Mouse (Mus musculus) E14TG2a.4 (cell line): ENCODE measurements at regions not wholly inside any gene's neighbourhood (a gene's known extent, or its start where the extent isn't known, plus 50 kb on each side); places are given as distances from the start of the nearest gene placed in this dataset.

Experiments
- H3K27me3 ChIP-seq: 2 replicates; pipeline ENCODE4 v1.6.1; 2014; ENCODE audit warnings: low read length, control low read depth; ENCODE audit not compliant: insufficient read depth
- H3K36me3 ChIP-seq: 2 replicates; pipeline ENCODE4 v1.6.1; 2014; ENCODE audit warnings: low read length, control low read depth; ENCODE audit not compliant: insufficient read depth
- H3K4me1 ChIP-seq: replicated peaks from 2 replicates; pipeline ENCODE4 v1.6.1; 2014; ENCODE audit warnings: low read depth, low read length, control low read depth
- H3K4me3 ChIP-seq: replicated peaks from 2 replicates; pipeline ENCODE4 v1.5.1; 2014; ENCODE audit warnings: mild to moderate bottlenecking, low read length
- H3K9me3 ChIP-seq: 2 replicates; pipeline ENCODE4 v1.6.1; 2014; ENCODE audit warnings: low read length, control low read depth
- CTCF ChIP-seq: conservative IDR thresholded peaks from 2 replicates; pipeline ENCODE4 v1.5.1; 2014; ENCODE audit warnings: low read length
- NANOG ChIP-seq: IDR thresholded peaks from 2 replicates; pipeline ENCODE4 v1.6.1; 2014; ENCODE audit warnings: borderline replicate concordance, low read length, mixed read lengths
- POU5F1 ChIP-seq: IDR thresholded peaks from 2 replicates; pipeline ENCODE4 v1.6.1; 2014; ENCODE audit warnings: low read length, borderline replicate concordance

DNA sequence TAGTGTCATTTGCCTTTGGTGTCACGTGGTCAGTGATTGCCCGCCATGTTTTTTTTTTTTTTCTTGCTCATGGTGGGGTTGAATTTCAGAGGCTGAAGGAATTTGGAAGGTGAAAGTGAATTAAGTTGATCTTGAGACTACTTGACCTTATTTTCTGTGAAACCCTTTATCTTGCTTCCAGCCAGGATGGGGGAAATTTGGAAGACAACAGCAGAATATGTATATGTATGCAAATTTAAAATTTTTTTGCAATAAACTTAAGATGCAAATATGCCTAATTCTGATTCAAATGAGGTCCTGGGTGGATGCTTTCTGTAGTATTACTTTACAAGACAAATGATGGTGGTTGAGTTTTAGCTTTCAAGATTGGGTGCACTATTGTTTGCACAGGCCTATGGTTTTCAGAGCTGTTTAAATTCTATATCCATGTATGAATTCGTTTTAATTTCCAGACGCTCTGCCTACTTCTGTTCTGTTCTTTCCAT, 315.6 kb downstream of the Bckdhb start:
- H3K27me3 ChIP-seq: no peaks in the 10 kb centered on the region
- TF ChIP-seq NANOG (peak; percentile 37; the same call in 1 of the 2 replicates), CTCF (no peak)
- no peak overlapping the region for H3K4me3 ChIP-seq
- H3K36me3 ChIP-seq: no peaks in the 10 kb centered on the region
- H3K9me3 ChIP-seq: peaks cover 5% of the 10 kb centered on the region
- peaks cover 24% of the 10 kb centered on the region for H3K4me1 ChIP-seq

GRCm38 (mm10) chr9:84249765-84250164, 324.8 kb downstream of the Bckdhb start:
- TF ChIP-seq CTCF (no peak), POU5F1 (no peak), NANOG (no peak)
- Histone ChIP-seq H3K4me3 (no peak overlapping the region), H3K27me3 (no peaks in the 10 kb centered on the region), H3K4me1 (peaks cover 19% of the 10 kb centered on the region), H3K9me3 (no peaks in the 10 kb centered on the region), H3K36me3 (no peaks in the 10 kb centered on the region)

GRCm38 (mm10) chr9:84253022-84253991, 328.4 kb downstream of the Bckdhb start:
- Histone ChIP-seq H3K27me3 (no peaks in the 10 kb centered on the region), H3K36me3 (no peaks in the 10 kb centered on the region), H3K4me3 (no peak overlapping the region), H3K9me3 (no peaks in the 10 kb centered on the region), H3K4me1 (peaks cover 19% of the 10 kb centered on the region)
- TF ChIP-seq CTCF: peak; percentile 60
- TF ChIP-seq NANOG: no peak

DNA sequence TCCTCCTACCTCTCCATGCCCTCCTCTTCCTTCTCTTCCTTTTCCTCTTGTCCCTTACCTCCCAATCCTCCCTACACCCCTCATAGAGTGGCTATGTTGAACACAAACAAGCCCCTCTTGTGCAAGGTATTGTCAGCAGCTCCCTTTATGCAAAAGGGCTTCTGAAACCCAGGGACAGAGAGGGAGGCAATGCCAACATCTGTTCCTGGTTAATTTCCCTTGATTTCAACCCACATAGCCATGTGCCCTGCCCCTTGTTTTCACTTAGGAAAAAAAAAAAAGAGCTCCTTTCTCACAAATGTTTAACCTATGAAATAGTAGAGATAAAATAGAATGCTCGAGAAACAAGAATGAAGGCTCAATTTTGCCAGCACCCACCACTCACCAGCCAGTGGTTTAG, 333.5 kb downstream of the Bckdhb start:
- TF ChIP-seq POU5F1 (no peak), NANOG (no peak), CTCF (no peak)
- H3K27me3 ChIP-seq: no peaks in the 10 kb centered on the region
- peaks cover 5% of the 10 kb centered on the region for H3K4me1 ChIP-seq

GRCm38 (mm10) chr9:84259751-84260150, 334.8 kb downstream of the Bckdhb start:
- Histone ChIP-seq H3K36me3 (no peaks in the 10 kb centered on the region), H3K27me3 (no peaks in the 10 kb centered on the region), H3K4me1 (no peaks in the 10 kb centered on the region), H3K9me3 (no peaks in the 10 kb centered on the region), H3K4me3 (no peak overlapping the region)
- TF ChIP-seq POU5F1 (no peak), NANOG (no peak), CTCF (no peak)

More for the DNA sequence above, 333.5 kb downstream of the Bckdhb start:
- Histone ChIP-seq H3K4me3 (no peak overlapping the region), H3K9me3 (no peaks in the 10 kb centered on the region), H3K36me3 (no peaks in the 10 kb centered on the region)

DNA sequence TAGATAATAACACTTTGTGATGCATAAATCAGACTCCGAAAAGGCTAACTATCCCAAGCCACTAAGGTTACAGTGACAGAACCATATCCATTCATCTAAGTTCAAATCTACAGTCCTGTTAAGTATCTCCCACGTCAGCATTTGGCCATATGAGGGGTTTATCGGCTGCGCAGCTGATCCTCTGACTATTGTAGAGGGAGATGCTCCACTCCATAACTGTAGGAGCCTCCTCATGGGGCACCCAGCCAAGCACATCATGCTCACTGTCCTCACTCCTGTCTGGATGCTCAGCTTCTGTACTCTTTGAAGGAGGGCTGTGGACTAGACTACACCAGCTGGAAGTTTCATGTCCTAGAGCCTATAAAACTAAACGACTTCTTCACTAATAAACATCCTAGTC, 337.2 kb downstream of the Bckdhb start:
- no peaks in the 10 kb centered on the region for H3K36me3 ChIP-seq
- no peaks in the 10 kb centered on the region for H3K4me1 ChIP-seq
- H3K4me3 ChIP-seq: no peak overlapping the region
- H3K9me3 ChIP-seq: no peaks in the 10 kb centered on the region
- H3K27me3 ChIP-seq: no peaks in the 10 kb centered on the region
- no peak for TF ChIP-seq POU5F1
- TF ChIP-seq CTCF: no peak
- no peak for TF ChIP-seq NANOG

GRCm38 (mm10) chr9:84266974-84267373, 342.0 kb downstream of the Bckdhb start:
- H3K36me3 ChIP-seq: no peaks in the 10 kb centered on the region
- no peak overlapping the region for H3K4me3 ChIP-seq
- H3K9me3 ChIP-seq: no peaks in the 10 kb centered on the region
- no peaks in the 10 kb centered on the region for H3K27me3 ChIP-seq
- no peak for TF ChIP-seq POU5F1
- TF ChIP-seq NANOG: no peak
- no peak for TF ChIP-seq CTCF
- no peaks in the 10 kb centered on the region for H3K4me1 ChIP-seq

DNA sequence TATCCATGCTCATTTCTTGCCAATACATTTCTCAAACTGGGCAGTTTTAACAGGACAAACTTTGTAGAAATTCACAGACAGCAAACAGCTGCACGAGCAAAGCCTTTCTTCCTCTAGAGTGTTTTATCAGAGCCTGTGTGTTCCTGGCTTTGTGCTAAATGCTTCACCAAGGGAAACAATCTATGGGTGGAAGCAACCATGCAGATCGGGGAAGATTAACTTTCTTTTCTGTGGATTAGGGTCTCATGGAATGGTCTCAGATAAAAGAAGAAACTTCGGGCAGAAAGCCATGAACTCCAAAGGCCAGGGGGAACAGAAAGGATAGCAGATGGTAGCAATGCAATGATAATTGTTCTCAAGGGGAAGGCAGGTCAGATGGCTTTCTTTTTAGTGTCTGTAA, 349.7 kb downstream of the Bckdhb start:
- no peak for TF ChIP-seq NANOG
- no peak for TF ChIP-seq CTCF
- no peak for TF ChIP-seq POU5F1
- H3K4me1 ChIP-seq: no peaks in the 10 kb centered on the region
- H3K36me3 ChIP-seq: no peaks in the 10 kb centered on the region
- H3K4me3 ChIP-seq: no peak overlapping the region
- no peaks in the 10 kb centered on the region for H3K9me3 ChIP-seq
- H3K27me3 ChIP-seq: no peaks in the 10 kb centered on the region
